Mouse (Mus musculus): ENCODE measurements around the gene Krtcap3.

DNA sequence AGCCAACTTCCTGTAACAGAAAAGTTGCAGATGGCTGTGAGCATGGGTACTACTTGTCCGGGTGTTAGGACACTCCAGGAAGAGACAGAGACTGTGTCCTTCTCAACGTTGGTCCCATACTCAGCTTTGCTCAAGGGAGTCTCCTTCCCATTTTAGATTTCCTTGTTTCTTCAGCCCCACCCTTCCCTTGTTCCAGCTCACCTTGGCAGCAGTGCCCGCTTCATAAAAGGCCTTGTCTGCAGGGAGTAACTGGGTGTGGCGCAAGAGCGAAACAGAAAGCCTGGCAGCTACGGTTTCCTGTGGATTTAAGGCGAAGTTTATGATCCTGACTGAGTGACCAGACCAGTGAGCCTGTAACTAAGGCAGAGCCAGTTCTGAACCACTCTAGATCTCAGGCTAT is 3.0 kb downstream of the Krtcap3 start:
- TF ChIP-seq POLR2A (IDR thresholded peaks at IDR 0.05; ENCODE audit: low read depth, low read length) (no peak), CTCF (IDR thresholded peaks at IDR 0.05; ENCODE audit: extremely low read depth, insufficient read length, insufficient replicate concordance, low read depth, low read length) (no peak)
